Mouse (Mus musculus) liver, adult 2 months (tissue): ENCODE measurements around the gene Unk.

Experiments
- CTCF ChIP-seq: fragments of 200-500 bp; IDR thresholded peaks from 2 replicates; pipeline ENCODE4 v1.5.1; 2011; ENCODE audit warnings: low read depth, low read length, control low read depth
- POLR2A ChIP-seq: fragments of 200-500 bp; IDR thresholded peaks from 2 replicates; pipeline ENCODE4 v1.6.1; 2011; ENCODE audit warnings: low read length, control low read depth; ENCODE audit not compliant: insufficient read depth; ENCODE audit errors: extremely low read depth

- TF ChIP-seq CTCF (no peak), POLR2A (no peak)
These were observed 21.2 kb upstream of the Unk start for GRCm38 (mm10) chr11:116008832-116009375.
